Mouse (Mus musculus) spleen, postnatal 14 days (tissue): ENCODE measurements around the gene Anapc5.

Experiments
- DNase-seq, 2 experiments: peaks; one replicate each; pipeline ENCODE4 v3.0.0; 2021 to 2022; ENCODE audit warnings: low spot score in 2 of 2

Gene Anapc5

DNA sequence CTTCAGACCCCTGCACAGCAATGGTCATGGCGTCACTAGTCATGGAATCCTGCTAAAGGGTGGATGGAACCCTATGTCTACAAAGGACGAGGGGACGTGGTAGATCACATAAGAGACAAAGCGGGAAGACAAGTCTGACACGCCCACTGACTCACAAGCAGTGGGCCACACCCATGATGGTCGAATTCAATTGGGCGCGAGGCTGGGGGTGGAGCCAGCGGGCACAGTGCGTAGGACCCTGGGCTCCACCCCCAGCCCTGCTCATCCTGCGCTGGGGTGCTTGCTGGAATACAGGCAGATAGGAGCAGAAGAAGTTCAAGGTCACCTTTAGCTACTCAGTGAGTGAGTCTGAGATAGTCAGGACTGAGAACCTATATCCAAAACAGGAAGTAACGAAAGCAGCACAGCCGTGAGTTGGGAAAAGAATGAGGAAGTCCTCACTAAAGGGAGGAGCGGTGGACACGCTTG, 52.0 kb downstream of the Anapc5 start:
- no peak for DNase-seq

DNA sequence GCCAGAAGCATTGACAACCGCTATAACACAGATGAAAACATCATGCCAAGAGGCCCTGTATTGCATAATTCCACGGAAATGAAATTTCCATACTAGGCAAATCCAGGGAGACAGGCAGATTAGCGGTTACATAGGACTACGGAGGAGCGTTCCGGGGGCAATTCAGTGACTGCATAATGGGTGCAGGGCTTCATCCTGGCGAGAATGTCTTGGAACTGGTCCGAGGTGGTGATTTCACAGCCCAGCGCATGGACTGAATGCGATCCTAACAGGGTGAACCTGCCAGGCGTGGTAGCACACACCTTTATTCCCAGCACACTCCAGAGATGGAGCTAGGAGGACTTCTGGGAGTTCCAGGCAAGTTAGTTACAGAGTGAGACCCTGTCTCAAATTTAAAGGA, 53.9 kb downstream of the Anapc5 start:
- DNase-seq = no peak

DNA sequence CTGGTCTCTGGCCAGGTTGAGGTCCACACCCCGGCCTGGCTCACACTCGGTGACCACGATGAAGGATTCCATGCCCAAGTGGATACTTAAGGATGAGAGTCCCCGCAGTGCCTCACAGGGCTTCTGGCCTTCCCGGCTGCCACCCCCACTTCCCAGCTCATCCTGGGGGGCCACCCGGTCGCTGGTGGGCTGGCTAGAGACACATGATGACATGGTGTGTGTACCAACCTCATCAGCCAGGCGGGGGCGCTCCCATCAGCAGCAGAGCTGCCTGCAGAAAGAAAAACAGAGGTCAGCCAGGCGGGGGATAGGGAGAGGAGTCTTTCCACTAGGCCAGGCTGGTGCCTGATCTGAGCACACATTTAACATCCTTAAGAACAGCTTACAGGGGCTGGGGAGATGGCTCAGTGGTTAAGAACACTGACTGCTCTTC, 57.1 kb downstream of the Anapc5 start:
- DNase-seq = no peak

DNA sequence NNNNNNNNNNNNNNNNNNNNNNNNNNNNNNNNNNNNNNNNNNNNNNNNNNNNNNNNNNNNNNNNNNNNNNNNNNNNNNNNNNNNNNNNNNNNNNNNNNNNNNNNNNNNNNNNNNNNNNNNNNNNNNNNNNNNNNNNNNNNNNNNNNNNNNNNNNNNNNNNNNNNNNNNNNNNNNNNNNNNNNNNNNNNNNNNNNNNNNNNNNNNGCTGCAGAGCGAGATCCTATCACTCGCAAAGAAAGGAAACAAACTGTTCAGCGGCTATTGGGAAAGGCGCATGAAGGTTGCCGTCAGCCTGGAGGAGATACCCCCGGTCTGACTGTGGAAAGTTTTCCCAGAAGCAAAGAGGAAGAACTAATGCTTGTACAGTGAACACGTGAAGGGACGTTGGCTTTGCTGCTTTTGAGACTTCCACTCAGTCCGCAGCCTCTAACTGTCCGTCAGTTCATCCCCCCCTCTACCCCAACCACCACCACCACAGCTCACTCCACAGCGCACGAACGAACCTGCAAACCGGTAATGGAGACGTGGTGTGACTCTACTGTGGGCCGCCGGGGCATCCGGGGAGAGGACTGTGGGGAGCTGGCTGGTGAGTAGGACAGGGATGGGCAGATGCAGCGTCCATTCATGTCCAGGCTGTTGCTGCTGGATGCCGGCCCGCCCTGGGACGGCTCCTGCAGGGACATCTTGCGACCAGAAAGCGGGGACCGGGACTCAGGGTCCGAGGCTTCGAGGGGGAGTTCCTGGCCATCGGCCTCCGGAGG, 57.7 kb downstream of the Anapc5 start:
- DNase-seq = no peak

DNA sequence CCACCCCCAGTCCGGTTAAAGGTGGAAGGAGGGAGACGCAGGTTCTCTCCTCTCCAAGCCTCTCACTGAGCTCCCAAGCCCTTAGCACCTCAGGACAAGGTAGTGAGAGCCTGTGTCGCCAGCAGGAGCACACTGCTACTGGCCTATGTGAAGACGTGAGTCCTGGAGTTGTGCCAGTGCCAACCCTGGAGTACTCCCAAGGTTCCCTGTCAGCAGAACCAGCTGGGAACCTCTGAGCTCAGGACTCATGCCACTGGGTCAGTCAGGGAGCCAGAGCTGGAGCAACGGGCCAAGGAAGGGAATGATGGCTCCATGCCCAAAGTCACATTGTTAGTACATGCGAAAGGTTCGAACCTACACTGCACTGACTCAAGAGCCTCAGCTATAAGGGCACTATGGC, 64.5 kb downstream of the Anapc5 start:
- DNase-seq = no peak

DNA sequence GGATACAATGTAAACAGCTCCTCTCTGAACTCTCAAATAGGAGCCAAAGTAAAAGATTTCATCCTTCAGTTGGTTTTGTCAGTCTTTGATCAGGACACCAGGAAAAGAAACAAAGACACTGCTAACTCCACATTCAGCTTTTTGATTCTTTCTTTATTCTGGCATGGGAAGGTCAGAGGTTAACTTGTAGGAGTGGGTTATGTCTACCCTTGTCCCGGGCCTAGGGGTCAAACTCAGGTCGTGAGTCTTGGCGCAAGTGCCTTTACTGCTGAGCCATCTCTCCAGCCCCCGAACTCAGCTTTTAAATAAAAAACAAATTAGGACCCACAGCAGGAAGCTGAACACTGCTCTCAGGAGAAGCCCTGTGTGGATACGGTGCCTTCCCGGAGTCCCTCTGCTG, 65.0 kb downstream of the Anapc5 start:
- no peak for DNase-seq

DNA sequence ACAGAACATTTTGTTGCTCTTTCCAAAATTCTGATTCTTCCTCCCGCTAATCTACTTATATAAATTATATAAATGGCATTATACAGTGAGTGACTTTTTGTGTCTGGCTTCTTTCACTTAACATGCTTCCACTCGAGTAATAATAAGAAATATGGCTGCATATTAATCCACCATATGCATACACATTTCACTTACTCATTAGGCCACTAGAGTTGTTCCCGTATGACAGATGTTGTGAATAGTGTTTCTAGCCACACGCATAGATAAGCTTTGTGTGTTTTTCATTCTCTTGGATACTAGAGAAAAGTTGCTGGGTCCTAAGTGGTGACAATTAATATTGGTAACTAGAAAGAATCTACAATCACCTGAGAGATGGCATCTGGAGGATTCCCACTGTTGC, 65.5 kb downstream of the Anapc5 start:
- no peak for DNase-seq

DNA sequence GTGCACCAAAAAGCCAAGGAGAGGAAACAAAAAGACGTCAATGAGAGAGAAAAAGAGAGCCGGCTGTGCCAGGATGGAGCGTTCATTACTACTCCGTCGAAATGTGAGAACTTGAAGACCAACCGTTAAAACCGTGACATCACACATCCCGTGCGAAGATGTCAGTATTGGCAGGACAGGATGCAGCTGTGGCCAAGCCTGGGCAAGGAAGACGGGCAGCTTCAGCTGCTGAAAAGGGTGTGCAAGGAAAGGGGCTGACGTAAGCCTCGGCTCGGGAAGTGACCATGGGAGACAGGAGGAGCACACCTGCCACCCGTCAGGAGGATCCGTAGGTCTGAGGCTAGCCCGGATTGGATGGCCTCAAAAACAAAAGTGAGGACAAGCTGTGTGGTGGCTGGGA, 66.7 kb downstream of the Anapc5 start:
- no peak for DNase-seq

DNA sequence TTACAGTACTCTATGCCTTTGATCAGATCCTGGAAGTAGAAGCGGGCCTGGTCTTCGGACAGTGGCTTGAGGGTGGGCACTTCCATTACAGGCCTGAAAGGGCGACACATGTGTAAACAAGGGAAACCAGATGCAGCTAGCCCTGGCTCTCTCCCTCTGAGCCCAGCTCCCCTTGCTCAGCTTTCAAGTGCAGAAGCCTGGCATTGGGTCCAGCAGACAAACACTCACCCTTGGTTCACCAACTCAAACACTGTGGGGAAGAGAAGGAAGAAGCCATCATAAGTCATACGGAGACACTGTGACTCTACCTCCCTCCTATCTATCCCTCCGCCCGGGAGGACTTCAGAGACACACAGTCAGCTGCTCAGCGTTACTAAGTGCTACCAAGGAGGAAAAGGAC, 73.2 kb downstream of the Anapc5 start:
- DNase-seq = no peak

DNA sequence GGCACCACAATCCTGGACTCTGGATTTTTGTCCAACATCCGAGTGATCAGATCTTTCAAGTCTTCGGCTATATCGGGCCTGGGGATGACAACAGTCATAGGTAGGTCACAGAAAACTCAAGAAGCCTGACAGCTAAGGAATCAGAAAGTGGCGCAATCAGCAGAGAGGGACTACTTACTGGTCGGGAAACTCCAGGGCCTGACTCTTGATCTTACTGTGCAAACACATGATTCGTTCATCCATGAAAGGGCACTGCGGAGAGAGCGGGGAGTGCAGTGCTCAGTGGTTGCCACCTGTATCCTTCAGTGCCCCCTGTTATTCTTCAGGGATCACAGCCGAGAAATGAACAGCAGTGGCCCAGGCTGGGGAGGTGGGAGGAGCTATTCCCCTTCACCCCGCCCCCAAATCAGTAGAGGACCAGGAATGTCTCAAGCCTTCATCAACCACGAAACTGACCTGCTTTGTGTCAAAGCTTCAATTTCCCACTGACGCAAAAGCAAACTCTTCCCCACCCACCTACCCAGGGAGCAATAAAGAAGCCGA, 77.2 kb downstream of the Anapc5 start:
- no peak for DNase-seq
